Mouse (Mus musculus): ENCODE measurements around the gene Arf3.
A peak's percentile ranks its signal among the peaks of the same experiment; 100 is the strongest.
"Not testable (repeated sequence)": the region's sequence is repeated elsewhere in the genome, so short reads cannot be mapped to it uniquely, and the experiment has no call there.

The Arf3 gene

DNA sequence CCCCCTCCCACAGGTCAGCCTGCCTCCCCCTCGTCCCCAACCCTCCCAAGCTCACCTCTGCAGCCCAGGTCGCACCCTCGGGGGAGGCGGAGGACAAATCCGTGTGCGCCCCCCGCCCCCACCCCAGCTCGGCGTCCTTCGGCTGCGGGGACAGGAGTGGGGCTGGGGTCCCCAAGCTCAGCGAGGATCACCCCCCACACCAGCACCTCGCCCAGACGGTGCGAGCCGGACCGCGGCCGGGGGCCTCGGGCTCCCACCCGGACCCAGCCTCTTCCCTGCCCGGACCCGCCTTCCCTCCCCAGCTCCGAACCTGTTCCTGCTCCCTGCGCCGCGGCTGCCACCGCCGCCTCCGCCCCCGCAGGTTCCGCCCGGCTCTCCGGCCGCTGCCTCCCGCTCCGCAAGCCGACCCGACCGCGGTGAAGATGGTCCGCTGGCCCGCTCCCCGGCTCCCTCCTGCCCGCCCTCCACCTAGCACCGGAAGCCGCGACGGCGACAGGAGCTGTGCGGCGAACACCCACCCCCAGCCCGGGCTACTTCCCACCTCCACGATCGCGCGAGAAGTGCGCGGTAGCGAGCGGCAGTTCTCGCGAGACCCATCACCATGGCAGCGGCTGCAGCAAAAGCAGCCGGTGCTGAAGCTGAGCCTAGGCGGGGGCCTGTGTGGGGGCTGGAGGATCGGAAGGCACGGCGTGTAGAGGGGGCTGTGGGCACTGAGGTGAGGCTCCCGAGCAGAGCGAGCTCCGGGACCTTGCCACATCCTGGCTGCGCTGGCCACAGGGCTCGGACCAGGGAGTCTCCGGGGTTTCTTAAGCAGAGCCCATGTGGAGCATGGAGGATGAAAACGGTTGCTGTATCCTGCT lies at the start of gene Arf3:
TSS of gene Arf3 (minus strand) at position 545 of the 860 bp plus-strand sequence.
- peak; percentile 96 to 97 for DNase-seq

DNA sequence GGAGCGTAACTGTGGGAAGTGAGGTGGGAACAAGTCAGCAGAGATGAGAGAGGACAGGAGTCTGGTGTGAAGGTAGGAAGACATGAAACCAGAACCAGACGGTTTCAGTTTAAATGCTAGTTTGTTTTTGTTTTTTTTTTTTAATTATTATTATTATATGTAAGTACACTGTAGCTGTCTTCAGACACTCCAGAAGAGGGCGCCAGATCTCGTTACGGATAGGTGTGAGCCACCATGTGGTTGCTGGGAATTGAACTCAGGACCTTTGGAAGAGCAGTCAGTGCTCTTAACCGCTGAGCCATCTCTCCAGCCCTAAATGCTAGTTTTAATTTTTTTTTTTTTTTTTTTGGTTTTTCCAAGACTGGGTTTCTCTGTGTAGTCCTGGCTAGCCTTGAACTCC lies 47.2 kb upstream of the Arf3 start:
- not testable (repeated sequence) for DNase-seq

DNA sequence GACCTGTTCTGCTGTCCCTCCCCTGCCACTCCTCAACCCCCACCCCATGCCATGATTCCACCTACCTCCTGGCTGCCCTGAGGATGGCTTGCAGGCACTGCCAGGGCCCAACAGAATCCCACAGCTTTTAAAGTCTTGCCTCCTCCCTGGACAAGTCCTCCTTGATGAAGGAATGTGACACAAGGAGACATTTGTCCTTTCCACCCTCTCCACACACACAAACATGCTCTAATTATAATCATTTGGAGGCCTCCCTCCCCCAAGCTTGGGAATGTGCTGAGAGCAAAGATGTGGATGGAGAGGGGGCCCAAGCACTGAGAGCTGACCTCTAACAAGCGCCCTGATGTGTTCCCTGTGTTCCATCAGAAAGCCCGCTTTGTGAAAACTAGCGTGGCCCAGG lies 46.4 kb upstream of the Arf3 start, which contains the start of gene Ddn:
TSS of gene Ddn (minus strand) at position 101 of the 400 bp plus-strand sequence.
- no peak for DNase-seq

DNA sequence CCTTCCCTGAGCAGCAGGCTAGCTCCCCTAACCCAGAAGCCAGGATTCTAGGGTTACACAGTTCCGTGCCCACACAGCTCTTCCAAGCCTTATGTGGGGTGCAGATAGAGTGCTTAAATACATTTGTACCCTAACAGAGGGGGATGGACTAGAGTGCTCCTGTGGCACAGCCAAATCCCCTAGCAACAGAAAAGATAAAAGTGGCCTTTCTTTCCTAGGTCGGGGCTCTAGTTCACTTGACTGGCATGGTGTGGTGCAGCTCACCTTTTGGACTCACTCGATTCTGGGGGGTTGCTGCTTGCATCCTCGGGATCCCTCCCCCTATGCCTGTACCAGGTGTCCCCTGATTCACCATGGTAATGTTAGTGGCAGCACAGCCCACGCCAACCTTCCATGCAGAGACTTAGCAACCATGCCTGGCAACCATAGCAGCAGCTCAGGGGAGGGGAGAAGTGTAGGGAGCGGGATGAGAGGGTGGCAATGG lies 45.7 kb upstream of the Arf3 start:
- DNase-seq: no peak

DNA sequence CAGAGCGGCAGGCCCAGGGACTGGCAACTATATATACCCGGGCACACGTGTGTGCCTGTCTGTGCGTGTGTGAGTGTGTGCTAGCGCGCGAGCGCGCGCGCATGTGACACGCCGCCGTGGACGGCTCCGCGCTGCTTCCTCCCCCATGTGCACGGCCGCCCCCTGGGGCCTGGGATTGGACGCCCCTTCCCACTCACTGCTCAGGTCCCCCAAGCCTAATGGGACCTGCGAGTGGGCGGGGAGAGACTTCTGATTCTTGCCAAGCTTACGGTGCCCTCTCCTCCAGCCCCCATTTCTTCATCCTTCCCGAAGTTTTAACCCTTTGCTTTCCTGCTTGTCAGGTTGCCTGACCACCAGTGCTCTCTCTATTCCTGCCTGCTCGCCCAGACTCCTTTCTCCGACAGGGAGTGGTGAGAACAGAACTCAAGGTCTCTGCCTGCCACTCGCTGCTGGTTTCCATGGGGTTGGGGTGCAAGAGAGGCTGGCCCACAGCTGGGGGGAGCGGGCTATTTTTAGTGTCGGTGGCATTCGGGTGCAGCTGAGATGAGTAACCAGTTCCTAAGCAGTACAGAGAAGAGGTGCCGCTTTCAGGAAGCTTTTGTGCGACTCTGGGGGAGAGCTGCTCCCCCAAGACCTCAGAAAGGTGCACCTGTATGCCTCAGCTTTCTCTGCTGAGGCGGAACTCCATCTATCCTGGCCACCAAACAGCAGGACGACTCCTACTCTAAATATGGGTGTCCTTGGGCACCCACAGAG lies 45.1 kb upstream of the Arf3 start:
- peak; percentile 26 to 57 for DNase-seq

DNA sequence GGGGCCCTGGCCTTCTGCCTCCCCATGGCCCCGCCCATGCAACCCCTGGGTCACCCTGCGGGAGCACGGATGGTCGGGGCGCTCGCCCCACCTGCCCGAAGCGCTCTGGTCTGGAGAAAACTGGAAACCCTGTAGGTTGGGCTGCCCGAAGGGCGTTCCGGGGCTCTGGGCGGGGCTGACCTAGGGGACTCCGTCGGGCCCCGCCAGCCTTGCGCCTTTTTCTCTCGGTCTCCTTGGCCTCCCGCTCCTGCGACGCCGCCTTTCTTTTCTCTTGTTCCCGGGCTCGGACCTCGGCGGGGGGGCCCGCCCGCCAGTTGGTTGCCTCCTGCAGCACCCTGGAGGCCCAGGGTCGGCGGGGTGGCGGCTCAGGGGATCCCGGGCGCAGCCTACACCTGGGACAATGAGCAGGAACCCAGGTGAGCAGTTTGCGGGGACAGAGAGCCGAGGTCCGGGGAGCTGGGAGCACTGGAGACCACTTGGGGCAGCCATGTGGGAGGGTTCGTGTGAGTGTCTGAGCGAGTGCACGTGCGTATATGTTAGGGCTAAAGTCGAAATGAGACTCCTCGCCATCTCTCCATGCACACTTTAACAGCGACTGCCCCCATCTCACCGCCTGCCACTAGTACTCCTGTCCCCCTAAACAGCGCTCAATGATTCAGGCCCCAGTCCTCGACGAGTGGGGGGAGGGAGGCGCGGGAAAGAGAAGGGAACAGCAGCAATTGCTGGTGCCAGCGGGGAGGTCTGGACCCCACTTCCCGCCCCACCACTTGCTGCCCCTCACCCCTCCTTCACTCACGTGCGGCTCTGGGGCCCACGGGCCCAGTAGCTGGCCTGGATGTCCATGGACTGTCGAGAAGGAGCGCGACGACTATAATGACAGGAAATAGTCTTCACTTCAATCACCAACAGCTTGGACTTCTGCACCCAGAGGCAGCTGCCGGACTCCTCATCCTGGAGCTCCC lies 44.1 kb upstream of the Arf3 start:
- DNase-seq: peak in 1 of 2 experiments; percentile 29

DNA sequence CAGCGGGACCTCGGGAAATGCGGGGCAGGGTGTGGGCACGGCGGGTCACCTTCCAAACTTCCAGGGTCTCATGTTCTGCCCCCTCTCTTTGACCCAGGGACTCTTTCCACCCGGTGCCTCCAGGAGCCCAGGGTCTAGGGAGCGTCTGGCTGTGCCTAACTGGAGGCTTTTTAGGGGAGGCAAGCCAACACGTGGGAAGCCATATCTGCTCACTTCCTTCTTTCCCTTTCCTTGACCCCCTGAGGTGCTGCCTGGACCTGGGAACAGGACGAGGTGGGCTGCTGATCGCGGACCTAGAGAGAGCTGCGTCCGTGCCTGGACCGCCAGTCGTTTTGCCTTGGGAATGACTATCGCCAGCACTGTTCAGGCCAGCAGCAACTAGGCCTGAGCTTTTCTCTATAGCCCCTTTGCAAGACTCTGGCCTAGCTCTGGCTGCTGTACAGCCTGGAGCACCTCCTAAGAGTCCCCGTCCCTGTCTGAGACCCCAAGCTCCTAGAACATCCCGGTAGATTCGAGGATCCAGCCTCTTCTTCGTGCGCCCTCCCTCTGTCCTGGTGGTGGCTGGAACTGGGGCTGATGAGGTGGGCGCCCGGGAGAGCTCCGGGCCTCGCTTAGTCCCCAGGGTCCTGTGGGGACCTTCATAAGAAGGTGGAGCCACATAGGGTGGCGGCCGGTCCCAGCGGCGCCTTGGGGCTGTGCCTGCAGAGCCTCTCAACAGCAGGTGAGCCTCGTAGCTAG lies 43.2 kb upstream of the Arf3 start:
- peak in 1 of 2 experiments; percentile 11 for DNase-seq

DNA sequence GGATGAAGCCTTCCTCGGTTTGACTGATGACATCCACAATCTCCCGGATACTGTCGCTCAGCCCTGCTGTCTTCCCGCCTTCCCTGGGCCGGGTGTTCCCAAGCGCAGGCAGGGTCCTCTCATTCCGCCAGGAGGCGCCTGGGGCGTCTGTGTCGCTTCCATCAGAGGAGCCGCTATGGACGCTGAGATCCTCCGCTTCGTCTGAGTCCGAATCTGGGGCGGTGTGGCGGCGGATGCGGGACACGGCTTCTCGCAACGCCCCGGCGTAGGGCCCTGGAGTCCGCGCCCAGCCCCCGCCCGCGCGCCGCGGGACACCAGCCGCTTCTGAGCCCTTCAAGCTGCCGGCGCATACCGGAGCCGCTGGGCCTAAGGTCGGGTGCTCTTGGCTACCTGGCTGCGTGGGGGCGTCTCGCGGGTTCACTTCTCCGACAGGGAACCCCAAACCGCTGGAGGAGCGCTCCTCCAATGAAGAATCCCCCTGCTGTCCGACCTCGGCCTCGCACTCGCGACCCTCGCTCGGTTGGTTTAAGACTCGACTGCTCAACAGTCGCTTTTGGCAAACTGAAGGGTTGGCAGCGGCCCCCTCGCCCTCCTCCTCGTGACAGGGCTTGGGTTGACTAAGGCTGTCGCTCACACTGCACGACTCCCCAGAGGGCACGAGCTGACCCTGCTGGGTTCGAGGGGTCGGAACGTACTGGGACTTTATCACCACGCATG lies 42.5 kb upstream of the Arf3 start:
- peak; percentile 74 to 84 for DNase-seq

DNA sequence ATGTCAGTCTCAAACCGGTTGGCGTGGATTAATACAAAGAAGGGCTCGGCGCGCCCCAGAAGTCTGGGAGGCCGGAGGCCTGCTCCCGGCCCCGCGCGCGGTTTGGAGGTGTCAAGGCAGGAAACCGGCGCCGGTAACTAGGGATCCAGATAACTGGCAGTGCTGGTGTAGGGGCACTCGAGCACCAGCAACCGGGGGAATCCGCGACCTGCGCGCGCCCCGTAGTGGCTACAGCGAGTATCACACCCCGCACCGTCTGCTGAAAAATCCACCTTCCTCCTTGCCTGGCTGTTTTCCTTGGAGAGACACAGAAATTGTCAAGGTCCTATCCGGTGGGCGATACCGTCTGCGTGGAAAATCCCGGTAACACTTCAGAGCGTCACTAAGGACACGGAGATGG lies 41.0 kb upstream of the Arf3 start:
- DNase-seq: peak; percentile 94 to 95

DNA sequence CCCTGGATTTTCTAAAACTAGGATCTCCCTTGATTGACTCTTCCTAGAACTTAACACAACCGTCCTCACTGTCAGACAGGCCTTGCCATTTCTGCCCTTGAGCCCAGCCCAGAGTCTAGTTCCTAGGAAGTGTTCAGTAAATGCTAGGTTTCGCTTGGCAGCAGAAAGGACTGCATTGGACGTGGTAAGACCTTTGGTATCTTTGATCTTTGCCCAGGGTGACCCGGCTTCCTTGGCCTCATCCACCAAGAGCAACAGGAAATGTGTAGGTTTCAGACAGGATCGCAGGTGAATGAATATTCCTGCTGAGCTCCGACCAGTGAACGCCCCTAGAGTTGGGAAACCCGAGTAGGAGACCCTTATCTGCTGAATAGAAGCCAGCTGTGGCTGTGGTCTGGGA lies 39.9 kb upstream of the Arf3 start:
- DNase-seq: no peak

DNA sequence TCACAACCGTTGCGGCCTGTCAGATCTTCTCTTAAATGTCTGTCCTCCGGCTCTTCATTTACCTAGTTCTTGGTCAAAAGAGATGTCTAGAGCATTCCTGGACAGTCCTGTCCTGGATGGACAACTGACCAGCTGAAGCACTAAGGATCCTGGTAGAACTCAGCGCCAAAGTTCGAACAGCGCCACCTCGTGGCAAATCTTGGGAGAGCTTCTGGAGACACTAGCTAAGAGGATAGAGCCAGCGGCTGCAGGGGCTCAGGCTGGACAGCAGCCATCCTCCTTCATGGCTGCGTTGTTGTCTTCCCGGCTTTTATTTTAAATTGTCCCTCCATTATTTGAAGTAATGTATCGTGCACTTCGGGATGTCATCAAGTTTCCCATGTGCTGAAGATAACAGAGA lies 36.4 kb upstream of the Arf3 start:
- peak; percentile 88 to 90 for DNase-seq

DNA sequence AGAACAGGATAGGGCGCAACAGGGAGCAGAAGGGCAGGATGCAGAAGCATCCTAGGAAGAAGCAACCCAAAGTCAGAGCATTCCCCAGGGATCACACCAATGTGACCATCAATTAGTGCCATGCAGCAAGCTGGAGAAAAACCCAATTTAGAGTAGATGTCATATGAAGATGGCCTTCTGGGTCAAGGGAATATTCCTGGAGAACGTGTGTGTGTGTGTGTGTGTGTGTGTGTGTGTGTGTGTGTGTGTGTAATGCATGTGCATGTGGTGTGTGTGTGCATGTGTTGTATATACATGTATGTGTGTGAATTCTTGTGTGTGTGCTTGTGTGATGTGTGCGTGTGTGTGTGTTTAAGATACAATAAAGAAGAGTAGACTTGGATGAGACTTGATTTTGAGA lies 35.9 kb upstream of the Arf3 start:
- DNase-seq: no peak

DNA sequence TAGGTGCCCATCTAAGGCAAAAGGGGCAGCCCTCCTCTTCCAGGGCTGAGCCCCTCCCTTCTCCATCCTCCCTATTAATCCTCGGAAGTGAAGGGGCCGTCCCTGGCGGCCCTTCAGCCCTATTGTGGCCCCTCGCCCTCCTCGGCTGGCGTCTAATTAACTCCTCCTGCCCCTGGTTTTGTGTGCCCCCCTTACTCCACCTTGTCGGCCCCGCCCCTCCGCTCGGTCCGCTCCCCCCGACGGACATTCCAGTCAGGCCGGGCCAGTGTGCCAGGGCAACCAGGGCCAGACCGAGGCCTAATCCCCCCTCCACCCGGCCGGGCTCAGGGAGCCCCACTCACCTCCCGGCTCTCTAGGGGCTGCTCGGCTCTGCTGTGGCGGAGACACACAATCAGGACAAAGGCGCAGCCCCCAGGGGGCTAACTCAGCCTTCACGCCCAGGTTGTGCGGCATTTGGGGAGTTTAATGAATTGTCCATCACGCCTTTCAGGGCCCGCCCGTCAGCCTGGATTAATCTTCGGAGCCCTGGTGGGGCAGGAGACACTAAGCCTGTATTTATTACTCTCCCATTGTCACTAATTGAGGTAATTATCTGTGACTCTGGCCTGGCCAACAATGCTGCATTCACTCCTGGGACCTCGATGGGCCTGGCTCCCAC lies 35.0 kb upstream of the Arf3 start:
- no peak for DNase-seq

DNA sequence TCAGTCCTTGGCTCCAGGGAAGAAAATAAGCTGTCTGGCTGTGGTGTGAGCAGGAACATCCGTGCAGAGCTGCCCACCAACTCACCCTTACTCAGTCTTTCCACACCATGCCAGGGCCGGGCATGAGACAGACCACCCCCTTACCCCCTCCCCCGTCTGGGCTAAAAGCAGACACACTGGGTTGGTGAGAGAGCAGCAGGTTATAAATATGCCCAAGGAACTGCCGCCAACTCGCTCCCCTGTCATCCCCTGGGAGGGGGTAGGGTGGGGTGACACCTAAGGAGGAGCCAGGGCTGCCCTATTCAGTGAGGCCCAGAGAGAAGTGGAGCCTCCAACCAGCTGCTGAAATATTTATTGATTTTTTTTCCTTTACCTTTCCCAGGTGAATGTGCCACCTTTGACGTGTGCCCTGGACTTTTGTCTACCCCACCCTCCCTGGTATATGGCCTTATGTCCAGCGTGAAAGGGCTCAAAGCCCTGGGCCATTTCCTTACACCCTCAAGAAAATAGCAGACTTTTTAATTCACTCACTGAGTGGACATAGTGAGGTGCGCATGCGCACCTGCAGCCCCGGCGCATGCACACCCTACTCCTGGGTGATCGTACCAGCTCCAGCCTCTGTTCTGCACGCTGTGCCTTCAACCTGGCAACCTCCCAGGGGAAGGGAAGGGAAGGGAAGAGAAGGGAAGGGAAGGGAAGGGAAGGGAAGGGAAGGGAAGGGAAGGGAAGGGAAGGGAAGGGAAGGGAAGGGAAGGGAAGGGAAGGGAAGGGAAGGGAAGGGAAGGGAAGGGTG lies 34.0 kb upstream of the Arf3 start:
- DNase-seq: no peak

DNA sequence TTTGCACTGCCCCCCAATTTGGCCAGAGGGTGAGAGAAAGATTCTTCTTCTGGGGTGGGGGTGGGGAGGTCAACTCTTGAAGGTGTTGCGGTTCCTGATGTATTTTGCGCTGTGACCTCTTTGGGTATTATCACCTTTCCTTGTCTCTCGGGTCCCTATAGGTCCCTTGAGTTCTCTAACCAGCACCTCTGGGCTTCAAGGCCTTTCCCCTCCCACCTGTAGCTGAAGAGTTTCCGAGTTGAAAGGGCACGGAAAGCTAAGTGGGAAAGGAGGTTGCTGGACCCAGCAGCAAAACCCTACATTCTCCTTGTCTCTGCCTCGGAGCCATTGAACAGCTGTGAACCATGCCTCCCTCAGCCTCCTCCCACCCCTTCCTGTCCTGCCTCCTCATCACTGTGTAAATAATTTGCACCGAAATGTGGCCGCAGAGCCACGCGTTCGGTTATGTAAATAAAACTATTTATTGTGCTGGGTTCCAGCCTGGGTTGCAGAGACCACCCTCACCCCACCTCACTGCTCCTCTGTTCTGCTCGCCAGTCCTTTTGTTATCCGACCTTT lies 30.2 kb upstream of the Arf3 start:
- DNase-seq: no peak

DNA sequence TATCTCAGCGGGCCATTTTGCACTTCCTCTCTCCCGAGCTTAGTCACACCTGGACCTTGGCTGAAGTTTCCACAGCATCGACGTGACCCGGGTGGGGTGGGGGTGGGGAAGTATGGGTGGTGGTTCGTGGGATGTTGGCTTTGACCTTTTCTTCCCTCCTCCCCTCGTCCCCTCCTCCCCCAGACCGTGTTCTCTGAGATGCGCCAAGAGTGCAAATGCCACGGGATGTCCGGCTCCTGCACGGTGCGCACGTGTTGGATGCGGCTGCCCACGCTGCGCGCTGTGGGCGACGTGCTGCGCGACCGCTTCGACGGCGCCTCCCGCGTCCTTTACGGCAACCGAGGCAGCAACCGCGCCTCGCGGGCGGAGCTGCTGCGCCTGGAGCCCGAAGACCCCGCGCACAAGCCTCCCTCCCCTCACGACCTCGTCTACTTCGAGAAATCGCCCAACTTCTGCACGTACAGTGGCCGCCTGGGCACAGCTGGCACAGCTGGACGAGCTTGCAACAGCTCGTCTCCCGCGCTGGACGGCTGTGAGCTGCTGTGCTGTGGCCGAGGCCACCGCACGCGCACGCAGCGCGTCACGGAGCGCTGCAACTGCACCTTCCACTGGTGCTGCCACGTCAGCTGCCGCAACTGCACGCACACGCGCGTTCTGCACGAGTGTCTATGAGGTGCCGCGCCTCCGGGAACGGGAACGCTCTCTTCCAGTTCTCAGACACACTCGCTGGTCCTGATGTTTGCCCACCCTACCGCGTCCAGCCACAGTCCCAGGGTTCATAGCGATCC lies 29.4 kb upstream of the Arf3 start:
- no peak for DNase-seq

DNA sequence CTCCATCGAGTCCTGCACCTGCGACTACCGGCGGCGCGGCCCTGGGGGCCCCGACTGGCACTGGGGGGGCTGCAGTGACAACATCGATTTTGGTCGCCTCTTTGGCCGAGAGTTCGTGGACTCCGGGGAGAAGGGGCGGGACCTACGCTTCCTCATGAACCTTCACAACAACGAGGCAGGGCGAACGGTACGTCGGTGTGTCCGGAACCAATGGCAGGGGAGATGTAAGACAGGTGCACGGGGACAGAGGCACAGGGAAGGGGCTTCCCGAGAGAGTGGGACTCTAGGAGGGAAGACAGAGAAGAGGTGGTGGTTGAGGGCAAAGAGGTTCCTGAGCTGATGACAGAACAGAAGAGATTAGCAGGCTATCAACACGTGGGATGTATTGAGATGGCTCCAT lies 28.8 kb upstream of the Arf3 start:
- DNase-seq: no peak

DNA sequence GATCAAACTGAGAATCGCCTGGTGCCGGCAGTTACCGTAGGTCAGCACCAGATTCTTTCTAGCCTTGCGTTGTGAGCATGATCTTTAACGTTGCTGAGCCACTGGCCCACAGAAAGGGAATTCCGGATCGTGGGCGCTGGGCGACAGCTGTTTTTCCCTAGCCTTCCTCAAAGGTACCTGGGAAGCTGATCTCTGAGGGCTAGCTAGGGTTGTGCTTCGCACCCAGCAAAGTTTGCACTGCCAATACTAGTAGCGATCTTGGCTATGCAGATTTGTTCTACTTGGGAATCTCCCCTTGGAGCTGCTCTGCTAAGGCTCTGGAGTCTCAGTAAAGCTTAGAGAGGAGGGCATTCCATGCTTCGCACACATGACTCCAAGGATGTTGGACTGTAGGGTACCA lies 28.2 kb upstream of the Arf3 start:
- no peak for DNase-seq

DNA sequence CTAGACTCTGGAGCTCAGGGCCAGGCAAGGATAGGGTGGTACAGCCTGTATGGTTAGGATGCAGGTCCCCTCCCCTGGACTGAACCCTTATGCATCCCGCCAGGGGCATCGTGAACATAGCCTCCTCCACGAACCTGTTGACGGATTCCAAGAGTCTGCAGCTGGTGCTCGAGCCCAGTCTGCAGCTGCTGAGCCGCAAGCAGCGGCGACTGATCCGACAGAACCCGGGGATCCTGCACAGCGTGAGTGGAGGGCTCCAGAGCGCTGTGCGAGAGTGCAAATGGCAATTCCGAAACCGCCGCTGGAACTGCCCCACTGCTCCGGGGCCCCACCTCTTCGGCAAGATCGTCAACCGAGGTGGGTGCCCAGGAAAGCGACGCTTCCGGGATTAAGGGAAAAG lies 27.7 kb upstream of the Arf3 start:
- DNase-seq: no peak
